Mouse (Mus musculus) midbrain, embryonic 16.5 days (tissue): ENCODE measurements around the gene Phkb. TPM values are rescaled to one million over a fixed set of nuclear protein-coding genes. Genes with fewer than 3 reads are reported as not detected.

Experiments used
- ATAC-seq: fragments of 200-750 bp; cut with Nextera tagmentation; 2 replicates; pipeline ENCODE4 v1.8.0; 2017; ENCODE audit warnings: moderate TSS enrichment
- H3K27ac ChIP-seq: fragments of 300-500 bp; sonication (generic); 2 replicates; pipeline ENCODE4 v1.5.1; 2014; ENCODE audit warnings: mild to moderate bottlenecking, low read length, mixed read lengths
- H3K27me3 ChIP-seq: fragments of 300-500 bp; sonication (generic); 2 replicates; pipeline ENCODE4 v1.6.1; 2014; ENCODE audit warnings: low read depth, low read length, mixed read lengths; ENCODE audit not compliant: control insufficient read depth, insufficient read depth
- H3K36me3 ChIP-seq: fragments of 300-500 bp; sonication (generic); 2 replicates; pipeline ENCODE4 v1.6.1; 2014; ENCODE audit warnings: mild to moderate bottlenecking, low read length, moderate library complexity, mixed read lengths; ENCODE audit not compliant: control insufficient read depth, insufficient read depth
- H3K4me1 ChIP-seq: fragments of 300-500 bp; sonication (generic); 2 replicates; pipeline ENCODE4 v1.6.1; 2014; ENCODE audit warnings: mild to moderate bottlenecking, low read length, mixed read lengths; ENCODE audit not compliant: control insufficient read depth, insufficient read depth
- H3K4me2 ChIP-seq: fragments of 300-500 bp; sonication (generic); 2 replicates; pipeline ENCODE4 v1.6.1; 2014; ENCODE audit warnings: mild to moderate bottlenecking, low read length, mixed read lengths
- H3K4me3 ChIP-seq: fragments of 300-500 bp; sonication (generic); 2 replicates; pipeline ENCODE4 v1.5.1; 2014; ENCODE audit warnings: low read depth, mild to moderate bottlenecking, low read length, moderate library complexity, mixed read lengths
- H3K9ac ChIP-seq: fragments of 300-500 bp; sonication (generic); 2 replicates; pipeline ENCODE4 v1.6.1; 2014; ENCODE audit warnings: low read depth, low read length, mixed read lengths
- H3K9me3 ChIP-seq: fragments of 300-500 bp; sonication (generic); replicated peaks from 2 replicates; pipeline ENCODE4 v1.6.1; 2014; ENCODE audit warnings: mild to moderate bottlenecking, low read length, mixed read lengths; ENCODE audit not compliant: control insufficient read depth, poor library complexity, severe bottlenecking
- WGBS: fragments of 180-500 bp; shearing (Covaris S2); extraction: QIAGEN DNeasy Blood & Tissue Kit; methylation state at CpG from one replicate; pipeline ENCODE4 v1.1.7; 2014; 5-methylcytosine and 5-hydroxymethylcytosine counted together
- polyA plus RNA-seq: library from polyadenylated mRNA; unstranded; fragments of >200 nt; fragmentation: Nextera tagmentation; extraction: Ambion mirVana; gene quantifications from 2 replicates; pipeline ENCODE4 v1.2.1, GENCODE M21; 2015

The Phkb gene
- polyA plus RNA-seq, 1 experiment from 2014 or later = 32.6 TPM

- no peaks in the 10 kb centered on the region for H3K27me3 ChIP-seq
- H3K4me3 ChIP-seq = no peak overlapping the region
- no peaks in the 10 kb centered on the region for H3K9me3 ChIP-seq
- H3K9ac ChIP-seq = no peak overlapping the region
- no peak overlapping the region for H3K27ac ChIP-seq
- peaks cover 4% of the 10 kb centered on the region; the same call in 1 of the 2 replicates for H3K4me1 ChIP-seq
- WGBS = 90% methylated on average over 2 of the region's 2 CpGs
- no peak overlapping the region for H3K4me2 ChIP-seq
- no peak for ATAC-seq
- H3K36me3 ChIP-seq = no peaks in the 10 kb centered on the region
Measured at GRCm38 (mm10) chr8:86086791-86087190, 246.0 kb downstream of the Phkb start.

GRCm38 (mm10) chr8:86087468-86087867 is 246.7 kb downstream of the Phkb start:
- H3K27me3 ChIP-seq = no peaks in the 10 kb centered on the region
- no peak overlapping the region for H3K9ac ChIP-seq
- no peak overlapping the region for H3K4me2 ChIP-seq
- no peak overlapping the region for H3K4me3 ChIP-seq
- no peak for ATAC-seq
- H3K27ac ChIP-seq = no peak overlapping the region
- H3K9me3 ChIP-seq = no peaks in the 10 kb centered on the region
- 81% methylated on average over 1 of the region's 1 CpGs for WGBS
- no peaks in the 10 kb centered on the region for H3K36me3 ChIP-seq
- H3K4me1 ChIP-seq = peaks cover 4% of the 10 kb centered on the region; the same call in 1 of the 2 replicates

- no peak overlapping the region for H3K27ac ChIP-seq
- 79% methylated on average over 10 of the region's 10 CpGs for WGBS
- H3K4me1 ChIP-seq = no peaks in the 10 kb centered on the region
- H3K36me3 ChIP-seq = no peaks in the 10 kb centered on the region
- H3K4me3 ChIP-seq = no peak overlapping the region
- no peaks in the 10 kb centered on the region for H3K9me3 ChIP-seq
- ATAC-seq = no peak
- no peak overlapping the region for H3K4me2 ChIP-seq
- no peaks in the 10 kb centered on the region for H3K27me3 ChIP-seq
- no peak overlapping the region for H3K9ac ChIP-seq
Measured at GRCm38 (mm10) chr8:86090666-86091065, 249.9 kb downstream of the Phkb start.

Other genes with a start within 250 kb of the Phkb start
- 61.7 and 66.7 TPM in 2 replicates for gene Neto2, start 140.0 kb upstream of the Phkb start, polyA plus RNA-seq
- 210 and 222 TPM in 2 replicates for gene Itfg1, start within 50 bp of the Phkb start, polyA plus RNA-seq